Mouse (Mus musculus) forebrain, embryonic 10.5 days (tissue): Measurements from ENCODE around the gene Vmn2r50. TPM values are rescaled to one million over a fixed set of nuclear protein-coding genes. Genes with fewer than 3 reads are reported as not detected.
"Not testable (repeated sequence)": the region's sequence is repeated elsewhere in the genome, so short reads cannot be mapped to it uniquely, and the experiment has no call there.

Experiments
- DNase-seq: peaks from one replicate; pipeline ENCODE4 v3.0.0-alpha.2; 2017; ENCODE audit warnings: low spot score; ENCODE audit errors: extremely low spot score
- H3K27ac ChIP-seq: fragments of 300-500 bp; sonication (generic); 2 replicates; pipeline ENCODE4 v1.5.1; 2016; ENCODE audit warnings: mild to moderate bottlenecking
- H3K27me3 ChIP-seq: fragments of 300-500 bp; sonication (generic); 2 replicates; pipeline ENCODE4 v1.6.1; 2016; ENCODE audit warnings: mild to moderate bottlenecking; ENCODE audit not compliant: poor library complexity, severe bottlenecking
- H3K36me3 ChIP-seq: fragments of 300-500 bp; sonication (generic); replicated peaks from 2 replicates; pipeline ENCODE4 v1.6.1; 2016; ENCODE audit warnings: mild to moderate bottlenecking, moderate library complexity
- H3K4me1 ChIP-seq: fragments of 300-500 bp; sonication (generic); 2 replicates; pipeline ENCODE4 v1.6.1; 2016
- H3K4me3 ChIP-seq: fragments of 300-500 bp; sonication (generic); 2 replicates; pipeline ENCODE4 v1.5.1; 2016; ENCODE audit warnings: mild to moderate bottlenecking, moderate library complexity
- H3K9me3 ChIP-seq: fragments of 300-500 bp; sonication (generic); 2 replicates; pipeline ENCODE4 v1.6.1; 2016; ENCODE audit warnings: mild to moderate bottlenecking, moderate library complexity
- WGBS: fragments of 180-500 bp; shearing (Covaris S2); methylation state at CpG from one replicate; pipeline ENCODE4 v1.1.7; 2016; 5-methylcytosine and 5-hydroxymethylcytosine counted together
- polyA plus RNA-seq: library from polyadenylated mRNA; unstranded; fragments of >200 nt; fragmentation: Nextera tagmentation; extraction: Ambion mirVana; gene quantifications from 2 replicates; pipeline ENCODE4 v1.2.1, GENCODE M21; 2016

Vmn2r50 gene
- not detected in 2 replicates for polyA plus RNA-seq

GRCm38 (mm10) chr7:10053196-10053595 is at the start of gene Vmn2r50:
Gene Vmn2r50, minus strand, starts transcription at chr7:10053296.
- H3K4me1 ChIP-seq, H3K36me3 ChIP-seq, H3K27ac ChIP-seq, H3K4me3 ChIP-seq, H3K27me3 ChIP-seq, DNase-seq, H3K9me3 ChIP-seq: not testable (repeated sequence)

DNA sequence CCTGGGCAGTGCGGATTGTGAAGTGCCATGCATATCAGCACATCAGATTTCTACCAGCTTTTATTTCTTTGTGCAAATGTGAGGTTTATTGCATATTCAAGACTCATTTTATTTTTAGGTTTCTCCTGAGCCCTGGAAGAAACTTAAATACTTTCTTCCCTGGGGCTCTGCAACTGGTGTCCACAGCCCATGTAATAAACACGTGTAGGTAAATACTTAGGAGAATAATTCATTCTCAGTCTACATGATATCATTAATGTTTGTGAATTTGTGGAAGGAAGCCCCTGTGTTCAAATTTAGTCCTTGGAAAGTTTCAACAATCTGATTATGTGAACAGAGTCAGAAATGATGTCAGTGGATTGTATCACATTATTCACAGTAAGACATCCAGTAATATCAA is 60.9 kb downstream of the Vmn2r50 start, which contains the start of gene Vmn2r49:
Vmn2r49 (minus strand) TSS at position 101 of the 400 bp plus-strand sequence.
- WGBS = 60% methylated on average over 1 of the region's 2 CpGs
- not testable (repeated sequence) for DNase-seq, H3K9me3 ChIP-seq, H3K27ac ChIP-seq, H3K27me3 ChIP-seq, H3K4me1 ChIP-seq, H3K4me3 ChIP-seq, H3K36me3 ChIP-seq

Other genes with a start within 250 kb of the Vmn2r50 start
- not detected in 2 replicates for gene Vmn2r47, start 212.0 kb downstream of the Vmn2r50 start, polyA plus RNA-seq
- gene Vmn2r48, start 99.7 kb downstream of the Vmn2r50 start, polyA plus RNA-seq = not detected in 2 replicates
- gene Vmn2r49, start 61.0 kb downstream of the Vmn2r50 start, polyA plus RNA-seq = not detected in 2 replicates
- gene Vmn2r51, start 52.4 kb upstream of the Vmn2r50 start, polyA plus RNA-seq = not detected in 2 replicates
- not detected in 2 replicates for gene Vmn2r52, start 123.3 kb upstream of the Vmn2r50 start, polyA plus RNA-seq
- not detected in 2 replicates for gene Vmn1r66, start 224.7 kb upstream of the Vmn2r50 start, polyA plus RNA-seq